Mouse (Mus musculus) intestine, embryonic 15.5 days (tissue): ENCODE results near the gene Zmynd15. TPM values are rescaled to one million over a fixed set of nuclear protein-coding genes. Genes with fewer than 3 reads are reported as not detected.
A peak's percentile ranks its signal among the peaks of the same experiment; 100 is the strongest.

Experiments
- ATAC-seq: fragments of 200-750 bp; cut with Nextera tagmentation; 2 replicates; pipeline ENCODE4 v1.8.0; 2017; ENCODE audit warnings: moderate TSS enrichment, moderate library complexity
- H3K27ac ChIP-seq: fragments of 300-500 bp; sonication (generic); 2 replicates; pipeline ENCODE4 v1.5.1; 2015; ENCODE audit warnings: mild to moderate bottlenecking, inconsistent platforms
- H3K27me3 ChIP-seq: fragments of 300-500 bp; sonication (generic); replicated peaks from 2 replicates; pipeline ENCODE4 v1.6.1; 2015; ENCODE audit warnings: inconsistent platforms
- H3K36me3 ChIP-seq: fragments of 300-500 bp; sonication (generic); 2 replicates; pipeline ENCODE4 v1.6.1; 2015; ENCODE audit warnings: inconsistent platforms
- H3K4me1 ChIP-seq: fragments of 300-500 bp; sonication (generic); replicated peaks from 2 replicates; pipeline ENCODE4 v1.6.1; 2015; ENCODE audit warnings: inconsistent platforms
- H3K4me2 ChIP-seq: fragments of 300-500 bp; sonication (generic); replicated peaks from 2 replicates; pipeline ENCODE4 v1.6.1; 2015; ENCODE audit warnings: mild to moderate bottlenecking, inconsistent platforms
- H3K4me3 ChIP-seq: fragments of 300-500 bp; sonication (generic); replicated peaks from 2 replicates; pipeline ENCODE4 v1.5.1; 2015; ENCODE audit warnings: inconsistent platforms
- H3K9ac ChIP-seq: fragments of 300-500 bp; sonication (generic); 2 replicates; pipeline ENCODE4 v1.6.1; 2015; ENCODE audit warnings: inconsistent platforms
- H3K9me3 ChIP-seq: fragments of 300-500 bp; sonication (generic); 2 replicates; pipeline ENCODE4 v1.6.1; 2016; ENCODE audit warnings: inconsistent platforms
- WGBS: fragments of 180-500 bp; shearing (Covaris S2); methylation state at CpG from one replicate; pipeline ENCODE4 v1.1.7; 2015; 5-methylcytosine and 5-hydroxymethylcytosine counted together
- polyA plus RNA-seq: library from polyadenylated mRNA; unstranded; fragments of >200 nt; fragmentation: Nextera tagmentation; extraction: Ambion mirVana; gene quantifications from 2 replicates; pipeline ENCODE4 v1.2.1, GENCODE M21; 2015

Gene Zmynd15
- polyA plus RNA-seq, 1 experiment from 2014 or later = 0.78 TPM

- H3K4me3 ChIP-seq = no peak overlapping the region
- ATAC-seq = no peak
- no peaks in the 10 kb centered on the region for H3K36me3 ChIP-seq
- no peak overlapping the region for H3K9ac ChIP-seq
- no peaks in the 10 kb centered on the region for H3K27me3 ChIP-seq
- H3K4me2 ChIP-seq = no peak overlapping the region
- no peaks in the 10 kb centered on the region for H3K9me3 ChIP-seq
- H3K4me1 ChIP-seq = no peaks in the 10 kb centered on the region
- 60% methylated on average over 2 of the region's 2 CpGs for WGBS
- H3K27ac ChIP-seq = no peak overlapping the region
These were observed 26.3 kb downstream of the Zmynd15 start for GRCm38 (mm10) chr11:70485498-70485897.

- Histone ChIP-seq H3K4me1 (no peaks in the 10 kb centered on the region), H3K36me3 (no peaks in the 10 kb centered on the region), H3K27ac (no peak overlapping the region), H3K4me2 (no peak overlapping the region), H3K4me3 (no peak overlapping the region), H3K27me3 (no peaks in the 10 kb centered on the region), H3K9me3 (no peaks in the 10 kb centered on the region), H3K9ac (no peak overlapping the region)
- 38% methylated on average over 4 of the region's 4 CpGs for WGBS
- ATAC-seq = no peak
These were observed 28.6 kb downstream of the Zmynd15 start for GRCm38 (mm10) chr11:70487816-70488215.

GRCm38 (mm10) chr11:70489138-70489537, 29.9 kb downstream of the Zmynd15 start:
- no peaks in the 10 kb centered on the region for H3K36me3 ChIP-seq
- H3K4me3 ChIP-seq = no peak overlapping the region
- 79% methylated on average over 3 of the region's 3 CpGs for WGBS
- H3K27ac ChIP-seq = no peak overlapping the region
- ATAC-seq = no peak
- H3K9ac ChIP-seq = no peak overlapping the region
- no peaks in the 10 kb centered on the region for H3K9me3 ChIP-seq
- no peaks in the 10 kb centered on the region for H3K4me1 ChIP-seq
- H3K27me3 ChIP-seq = no peaks in the 10 kb centered on the region
- no peak overlapping the region for H3K4me2 ChIP-seq

- H3K4me1 ChIP-seq = no peaks in the 10 kb centered on the region
- H3K27ac ChIP-seq = no peak overlapping the region
- no peak overlapping the region for H3K4me3 ChIP-seq
- H3K4me2 ChIP-seq = no peak overlapping the region
- H3K9ac ChIP-seq = no peak overlapping the region
- no peaks in the 10 kb centered on the region for H3K27me3 ChIP-seq
- no peaks in the 10 kb centered on the region for H3K36me3 ChIP-seq
- no peaks in the 10 kb centered on the region for H3K9me3 ChIP-seq
- no peak for ATAC-seq
- WGBS = 84% methylated on average over 6 of the region's 6 CpGs
These were observed 30.5 kb downstream of the Zmynd15 start for GRCm38 (mm10) chr11:70489684-70490083.

GRCm38 (mm10) chr11:70499566-70500475, 40.6 kb downstream of the Zmynd15 start:
- no peaks in the 10 kb centered on the region for H3K4me1 ChIP-seq
- H3K36me3 ChIP-seq = no peaks in the 10 kb centered on the region
- H3K9me3 ChIP-seq = no peaks in the 10 kb centered on the region
- H3K27ac ChIP-seq = 0 out of 2 replicates have a peak overlapping the region, but pooled peaks have one; percentile 10
- 0 out of 2 replicates have a peak overlapping the region, but pooled peaks have one; percentile 3 for H3K4me2 ChIP-seq
- no peaks in the 10 kb centered on the region for H3K27me3 ChIP-seq
- H3K4me3 ChIP-seq = no peak overlapping the region
- peak; percentile 27 for ATAC-seq
- 63% methylated on average over 14 of the region's 14 CpGs for WGBS
- no peak overlapping the region for H3K9ac ChIP-seq

GRCm38 (mm10) chr11:70500476-70500812, 41.2 kb downstream of the Zmynd15 start:
- peak; percentile 56 for ATAC-seq
- no peaks in the 10 kb centered on the region for H3K36me3 ChIP-seq
- WGBS = 58% methylated on average over 1 of the region's 1 CpGs
- 0 out of 2 replicates have a peak overlapping the region, but pooled peaks have one; percentile 3 for H3K4me2 ChIP-seq
- H3K4me3 ChIP-seq = no peak overlapping the region
- H3K9ac ChIP-seq = no peak overlapping the region
- H3K9me3 ChIP-seq = no peaks in the 10 kb centered on the region
- H3K4me1 ChIP-seq = no peaks in the 10 kb centered on the region
- H3K27me3 ChIP-seq = no peaks in the 10 kb centered on the region
- 0 out of 2 replicates have a peak overlapping the region, but pooled peaks have one; percentile 36 for H3K27ac ChIP-seq

- H3K4me1 ChIP-seq = no peaks in the 10 kb centered on the region
- no peak overlapping the region for H3K27ac ChIP-seq
- no peaks in the 10 kb centered on the region for H3K36me3 ChIP-seq
- no peak overlapping the region for H3K9ac ChIP-seq
- ATAC-seq = no peak
- H3K9me3 ChIP-seq = no peaks in the 10 kb centered on the region
- no peaks in the 10 kb centered on the region for H3K27me3 ChIP-seq
- no peak overlapping the region for H3K4me2 ChIP-seq
- no peak overlapping the region for H3K4me3 ChIP-seq
- 50% methylated on average over 3 of the region's 3 CpGs for WGBS
These were observed 42.8 kb downstream of the Zmynd15 start for GRCm38 (mm10) chr11:70502018-70502417.

GRCm38 (mm10) chr11:70504970-70505369, 45.7 kb downstream of the Zmynd15 start, which contains the start of gene Tm4sf5:
Gene Tm4sf5 (plus strand): TSS chr11:70505244.
- H3K4me3 ChIP-seq = peak within 1 kb of the TSS; percentile 40
- peak; percentile 90 for ATAC-seq
- H3K4me1 ChIP-seq = peaks cover 5% of the 10 kb centered on the region; the same call in 1 of the 2 replicates
- H3K36me3 ChIP-seq = no peaks in the 10 kb centered on the region
- H3K4me2 ChIP-seq = peak within 1 kb of the TSS; percentile 50
- 49% methylated on average over 9 of the region's 9 CpGs for WGBS
- H3K27ac ChIP-seq = peak within 1 kb of the TSS; percentile 85
- no peaks in the 10 kb centered on the region for H3K9me3 ChIP-seq
- H3K9ac ChIP-seq = peak within 1 kb of the TSS; percentile 51
- H3K27me3 ChIP-seq = no peaks in the 10 kb centered on the region

- Histone ChIP-seq H3K9me3 (no peaks in the 10 kb centered on the region), H3K27me3 (no peaks in the 10 kb centered on the region), H3K4me1 (peaks cover 5% of the 10 kb centered on the region; the same call in 1 of the 2 replicates), H3K4me3 (0 out of 2 replicates have a peak overlapping the region, but pooled peaks have one; percentile 40), H3K4me2 (peak overlapping the region; percentile 50), H3K9ac (no peak overlapping the region), H3K36me3 (no peaks in the 10 kb centered on the region), H3K27ac (no peak overlapping the region)
- ATAC-seq = peak; percentile 35; the same call in 1 of the 2 replicates
- 19% methylated on average over 4 of the region's 4 CpGs for WGBS
These were observed 47.2 kb downstream of the Zmynd15 start for GRCm38 (mm10) chr11:70506385-70506784.

GRCm38 (mm10) chr11:70506962-70507515, 47.8 kb downstream of the Zmynd15 start:
- H3K27me3 ChIP-seq = no peaks in the 10 kb centered on the region
- WGBS = 73% methylated on average over 7 of the region's 7 CpGs
- H3K9ac ChIP-seq = no peak overlapping the region
- H3K4me2 ChIP-seq = no peak overlapping the region
- H3K36me3 ChIP-seq = no peaks in the 10 kb centered on the region
- no peaks in the 10 kb centered on the region for H3K9me3 ChIP-seq
- H3K27ac ChIP-seq = no peak overlapping the region
- peaks cover 5% of the 10 kb centered on the region; the same call in 1 of the 2 replicates for H3K4me1 ChIP-seq
- ATAC-seq = no peak
- no peak overlapping the region for H3K4me3 ChIP-seq

- H3K4me2 ChIP-seq = peak overlapping the region; percentile 37; the same call in 1 of the 2 replicates
- no peaks in the 10 kb centered on the region for H3K36me3 ChIP-seq
- WGBS = 15% methylated on average over 19 of the region's 19 CpGs
- H3K4me1 ChIP-seq = peaks cover 5% of the 10 kb centered on the region; the same call in 1 of the 2 replicates
- no peaks in the 10 kb centered on the region for H3K27me3 ChIP-seq
- no peak overlapping the region for H3K27ac ChIP-seq
- H3K9ac ChIP-seq = no peak overlapping the region
- no peaks in the 10 kb centered on the region for H3K9me3 ChIP-seq
- no peak overlapping the region for H3K4me3 ChIP-seq
- no peak for ATAC-seq
These were observed 50.7 kb downstream of the Zmynd15 start for GRCm38 (mm10) chr11:70509753-70510564.

GRCm38 (mm10) chr11:70511242-70511641, 52.0 kb downstream of the Zmynd15 start:
- no peaks in the 10 kb centered on the region for H3K9me3 ChIP-seq
- H3K27me3 ChIP-seq = no peaks in the 10 kb centered on the region
- no peak for ATAC-seq
- H3K4me3 ChIP-seq = no peak overlapping the region
- 66% methylated on average over 2 of the region's 2 CpGs for WGBS
- no peak overlapping the region for H3K4me2 ChIP-seq
- H3K4me1 ChIP-seq = peaks cover 5% of the 10 kb centered on the region; the same call in 1 of the 2 replicates
- no peaks in the 10 kb centered on the region for H3K36me3 ChIP-seq
- H3K27ac ChIP-seq = no peak overlapping the region
- no peak overlapping the region for H3K9ac ChIP-seq
